Mouse (Mus musculus) C2C12 (cell line): ENCODE results near the gene Zcchc8.

Source experiments
- CTCF ChIP-seq: IDR thresholded peaks from one replicate; pipeline ENCODE4 v1.5.1; 2011; ENCODE audit not compliant: control insufficient read depth, insufficient read depth, insufficient read length
- MAX ChIP-seq: IDR thresholded peaks from one replicate; pipeline ENCODE4 v1.6.1; 2011; ENCODE audit warnings: mild to moderate bottlenecking, control low read depth
- MYOD1 ChIP-seq: IDR thresholded peaks from one replicate; pipeline ENCODE4 v1.6.1; 2011; ENCODE audit warnings: low read depth; ENCODE audit not compliant: control insufficient read depth, insufficient read length
- MYOG ChIP-seq: IDR thresholded peaks from one replicate; pipeline ENCODE4 v1.6.1; 2011; ENCODE audit not compliant: control insufficient read depth, insufficient read length; ENCODE audit errors: extremely low read depth
- USF1 ChIP-seq: IDR thresholded peaks from one replicate; pipeline ENCODE4 v1.6.1; 2011; ENCODE audit warnings: low read depth, mild to moderate bottlenecking, control low read depth, moderate library complexity

- no peak for TF ChIP-seq MAX
- TF ChIP-seq MYOG, result no peak
- no peak for TF ChIP-seq CTCF
- TF ChIP-seq MYOD1, result no peak
- no peak for TF ChIP-seq USF1
These were observed 12.3 kb downstream of the Zcchc8 start for GRCm38 (mm10) chr5:123708598-123708997.
